Comparison of ENCODE assay signal across 18 mouse cellular contexts in genomic region chr10:76779225-76779624, GRCm38 (mm10). TPM values are rescaled to one million over a fixed set of nuclear protein-coding genes. Genes with fewer than 3 reads are reported as not detected.
"Had no signal": no experiment of that assay in that cellular context is flagged by ENCODE, and none has a peak within 500 bp of the region (broad histone marks: within the 10 kb centered on the region; RNA-seq: fewer than 3 reads in every experiment).

No protein-coding gene starts in this region.

- H3K4me2 ChIP-seq: lung, embryonic 14.5 days; midbrain, embryonic 11.5 days; midbrain, embryonic 13.5 days; neural tube, embryonic 13.5 days; neural tube, embryonic 15.5 days had no signal

- H3K9me3 ChIP-seq: midbrain, embryonic 13.5 days; neural tube, embryonic 13.5 days; neural tube, embryonic 15.5 days had no signal

- DNase-seq: lung, adult 18-20 months; lung, embryonic 14.5 days; lung, postnatal 10 days; lung, postnatal 4 days; retina, postnatal 1 day; right cerebral cortex, adult 18-20 months; right cerebral cortex, postnatal 25 days; right cerebral cortex, postnatal 4 days; spleen, adult 18-20 months; thymus, adult 18-20 months; thymus, postnatal 14 days; thymus, postnatal 36 days had no signal

- H3K27ac ChIP-seq: midbrain, embryonic 13.5 days; neural tube, embryonic 13.5 days; neural tube, embryonic 15.5 days had no signal

- H3K9ac ChIP-seq: lung, embryonic 14.5 days; midbrain, embryonic 13.5 days; neural tube, embryonic 13.5 days; neural tube, embryonic 15.5 days had no signal

- H3K4me3 ChIP-seq: midbrain, embryonic 13.5 days; myocyte; neural tube, embryonic 13.5 days; neural tube, embryonic 15.5 days had no signal

- H3K4me1 ChIP-seq: midbrain, embryonic 13.5 days; neural tube, embryonic 13.5 days; neural tube, embryonic 15.5 days had no signal

- ATAC-seq: midbrain, embryonic 13.5 days had no signal

- H3K27me3 ChIP-seq: midbrain, embryonic 13.5 days; neural tube, embryonic 13.5 days; neural tube, embryonic 15.5 days had no signal

RNA-seq across cellular contexts. Expression of gene Col6a1, which starts 53.3 kb away (rescaled TPM):
- total RNA-seq: megakaryocyte-erythroid progenitor cell, adult 5-6 weeks had no signal
